In the genomic region with DNA sequence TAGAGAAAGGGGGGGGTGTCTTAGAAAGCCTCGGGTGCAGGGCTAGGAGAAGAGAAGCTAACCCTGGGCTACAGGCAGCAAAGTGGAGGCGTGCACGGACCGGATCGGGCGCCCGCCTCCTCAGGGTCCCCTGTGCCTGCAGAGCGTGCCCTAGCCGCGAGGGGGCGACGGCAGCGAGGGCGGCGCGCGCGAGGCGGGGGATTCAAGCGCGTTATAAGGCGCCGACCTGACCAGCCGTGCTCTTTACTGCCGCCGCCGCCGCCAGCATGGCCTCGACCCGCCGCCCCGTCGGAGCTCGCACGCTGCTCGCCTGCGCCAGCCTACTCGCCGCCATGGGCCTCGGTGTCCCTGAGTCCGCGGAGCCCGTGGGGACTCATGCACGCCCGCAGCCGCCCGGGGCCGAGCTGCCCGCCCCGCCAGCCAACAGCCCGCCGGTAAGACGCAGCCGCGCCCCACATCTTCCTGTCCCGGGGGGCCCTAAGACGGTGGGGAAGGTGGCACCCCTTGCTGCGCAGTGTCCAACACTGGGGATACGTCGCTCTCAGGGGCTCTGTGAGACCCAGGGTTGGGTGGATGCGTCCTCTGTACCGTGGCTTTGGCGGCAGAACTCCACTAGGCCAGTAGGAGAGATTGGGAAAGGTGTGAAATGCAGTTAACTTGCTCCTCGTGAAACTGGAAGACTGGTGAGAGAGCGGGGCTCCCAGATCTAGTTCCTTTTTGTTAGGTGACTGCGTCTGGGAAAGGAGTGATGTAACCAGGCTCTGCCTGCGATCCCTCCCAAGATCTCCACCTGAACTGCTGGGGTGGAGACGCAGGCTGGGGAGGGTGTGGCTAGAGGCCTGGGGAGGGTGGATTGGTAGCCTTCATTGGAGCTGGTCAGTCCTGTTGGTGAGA, we compare ENCODE assay signal across 8 mouse cellular contexts. TPM values are rescaled to one million over a fixed set of nuclear protein-coding genes. Genes with fewer than 3 reads are reported as not detected.
DNase-seq lines count a peak whose midpoint lies in the region; ATAC-seq lines count a peak whose summit lies in the region.

TSS of gene Erfe (plus strand) at position 216 of the 894 bp plus-strand sequence.

- peak within 1 kb of the TSS; percentile 87 for H3K4me2 ChIP-seq in embryonic facial prominence, embryonic 12.5 days (replicated peaks)
- H3K4me2 ChIP-seq in kidney, embryonic 14.5 days (replicated peaks; ENCODE audit: low read depth, low read length) = peak within 1 kb of the TSS; percentile 95
- peak within 1 kb of the TSS; percentile 99 for H3K4me2 ChIP-seq in lung, embryonic 15.5 days

- peaks cover 15% of the 10 kb centered on the region for H3K36me3 ChIP-seq in embryonic facial prominence, embryonic 12.5 days
- H3K36me3 ChIP-seq in heart, embryonic 10.5 days = peaks cover 50% of the 10 kb centered on the region
- H3K36me3 ChIP-seq in kidney, embryonic 14.5 days (ENCODE audit: control insufficient read depth, insufficient read depth, low read length) = peaks cover 14% of the 10 kb centered on the region; the same call in 1 of the 2 replicates
- peaks cover 6% of the 10 kb centered on the region for H3K36me3 ChIP-seq in lung, embryonic 15.5 days

- peak within 1 kb of the TSS; percentile 42 for H3K4me3 ChIP-seq in embryonic facial prominence, embryonic 12.5 days
- peak within 1 kb of the TSS; percentile 64 for H3K4me3 ChIP-seq in heart, embryonic 10.5 days
- peak within 1 kb of the TSS; percentile 48 for H3K4me3 ChIP-seq in kidney, embryonic 14.5 days (ENCODE audit: low read length)
- peak within 1 kb of the TSS; percentile 53 for H3K4me3 ChIP-seq in lung, embryonic 15.5 days

- DNase-seq in A20 (ENCODE audit: low read depth, low spot score) (peak; percentile 86), MN1 (ENCODE audit: low spot score) (peak; percentile 68)
- DNase-seq in heart, embryonic 10.5 days (ENCODE audit: low spot score) = no peak
- DNase-seq in ovary, adult 18-20 months (ENCODE audit: low spot score) = peak; percentile 27
- DNase-seq in thymus, postnatal 25 days = peak; percentile 85

- H3K27me3 ChIP-seq in embryonic facial prominence, embryonic 12.5 days = 0 out of 2 replicates have a peak, but pooled peaks cover 10% of the 10 kb centered on the region
- H3K27me3 ChIP-seq in heart, embryonic 10.5 days (ENCODE audit: insufficient read depth, poor library complexity, severe bottlenecking) = peaks cover 23% of the 10 kb centered on the region
- no peaks in the 10 kb centered on the region for H3K27me3 ChIP-seq in kidney, embryonic 14.5 days (ENCODE audit: control insufficient read depth, insufficient read depth, low read length)
- no peaks in the 10 kb centered on the region; the same call in 1 of the 2 replicates for H3K27me3 ChIP-seq in lung, embryonic 15.5 days

- H3K9me3 ChIP-seq in embryonic facial prominence, embryonic 12.5 days = no peaks in the 10 kb centered on the region
- H3K9me3 ChIP-seq in heart, embryonic 10.5 days = peaks cover 13% of the 10 kb centered on the region
- peaks cover 2% of the 10 kb centered on the region; the same call in 1 of the 2 replicates for H3K9me3 ChIP-seq in kidney, embryonic 14.5 days (ENCODE audit: control insufficient read depth, low read length)
- no peaks in the 10 kb centered on the region for H3K9me3 ChIP-seq in lung, embryonic 15.5 days

- no peak within 1 kb of the TSS for H3K27ac ChIP-seq in embryonic facial prominence, embryonic 12.5 days
- H3K27ac ChIP-seq in heart, embryonic 10.5 days = peak within 1 kb of the TSS; percentile 77
- H3K27ac ChIP-seq in kidney, embryonic 14.5 days (ENCODE audit: low read depth, low read length) = no peak within 1 kb of the TSS
- no peak within 1 kb of the TSS for H3K27ac ChIP-seq in lung, embryonic 15.5 days

- H3K4me1 ChIP-seq in embryonic facial prominence, embryonic 12.5 days = peaks cover 9% of the 10 kb centered on the region; the same call in 1 of the 2 replicates
- peaks cover 22% of the 10 kb centered on the region for H3K4me1 ChIP-seq in heart, embryonic 10.5 days
- H3K4me1 ChIP-seq in kidney, embryonic 14.5 days (ENCODE audit: control insufficient read depth, insufficient read depth, low read length) = no peaks in the 10 kb centered on the region
- peaks cover 17% of the 10 kb centered on the region for H3K4me1 ChIP-seq in lung, embryonic 15.5 days

- 1% methylated on average over 67 of the region's 68 CpGs for WGBS in embryonic facial prominence, embryonic 12.5 days
- 1% methylated on average over 68 of the region's 68 CpGs for WGBS in heart, embryonic 10.5 days
- 1% methylated on average over 65 of the region's 68 CpGs for WGBS in kidney, embryonic 14.5 days
- WGBS in lung, embryonic 15.5 days = under 1% methylated on average over 67 of the region's 68 CpGs

- ATAC-seq in embryonic facial prominence, embryonic 12.5 days (ENCODE audit: insufficient number of reproducible peaks, insufficient read depth, low FRiP score, low TSS enrichment) = 0 out of 2 replicates have a peak, but pooled peaks have one; percentile 36
- peak; percentile 60 for ATAC-seq in kidney, embryonic 14.5 days (ENCODE audit: low FRiP score, low TSS enrichment)
- ATAC-seq in lung, embryonic 15.5 days (ENCODE audit: borderline replicate concordance, extremely low read depth, low FRiP score, low TSS enrichment) = peak; percentile 53; the same call in 1 of the 2 replicates

- peak within 1 kb of the TSS; percentile 68 for H3K9ac ChIP-seq in embryonic facial prominence, embryonic 12.5 days
- peak within 1 kb of the TSS; percentile 65 for H3K9ac ChIP-seq in kidney, embryonic 14.5 days (ENCODE audit: low read depth, low read length)
- peak within 1 kb of the TSS; percentile 59 for H3K9ac ChIP-seq in lung, embryonic 15.5 days

RNA-seq across cellular contexts. Expression of gene Erfe, which starts in this region (rescaled TPM):
- 1.7 and 1.8 TPM in 2 replicates for polyA plus RNA-seq in embryonic facial prominence, embryonic 12.5 days (2016; fragmentation: Nextera tagmentation; extraction: Ambion mirVana)
- polyA plus RNA-seq in heart, embryonic 10.5 days (2016; fragmentation: Nextera tagmentation; extraction: Ambion mirVana) = 2.2 TPM in 2 replicates
- polyA plus RNA-seq in kidney, embryonic 14.5 days (2014; fragmentation: Nextera tagmentation; extraction: Ambion mirVana) = 2.3 and 2.5 TPM in 2 replicates
- polyA plus RNA-seq in lung, embryonic 15.5 days (2015; fragmentation: Nextera tagmentation; extraction: Ambion mirVana) = 3.3 and 3.5 TPM in 2 replicates
